15 mouse cellular contexts compared by ENCODE assay signal in the genomic region with DNA sequence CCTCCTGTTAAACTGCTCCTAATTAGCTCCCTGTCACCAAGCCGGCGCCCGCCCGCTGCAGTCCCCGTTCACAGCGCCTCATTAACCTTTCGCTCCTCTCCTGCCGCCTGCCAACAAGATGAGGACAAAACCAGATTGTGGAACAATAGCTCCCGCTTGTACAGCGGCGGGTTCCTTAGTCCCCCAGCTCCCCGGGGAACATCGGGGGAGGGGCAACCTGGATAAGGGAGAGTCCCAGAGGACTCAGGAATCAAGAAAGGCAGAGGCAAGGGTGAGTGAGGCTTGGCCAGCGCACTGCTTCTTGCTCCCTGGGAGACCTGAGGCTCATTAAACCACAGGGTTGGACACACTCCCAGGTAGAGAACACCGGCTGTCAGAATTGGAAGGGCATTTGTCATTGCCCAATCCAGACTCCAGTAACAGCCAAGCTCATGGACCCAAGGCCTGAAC. TPM values are rescaled to one million over a fixed set of nuclear protein-coding genes. Genes with fewer than 3 reads are reported as not detected.
A peak's percentile ranks its signal among the peaks of the same experiment; 100 is the strongest.
DNase-seq lines count a peak whose midpoint lies in the region; ATAC-seq lines count a peak whose summit lies in the region.
"Had no signal": no experiment of that assay in that cellular context is flagged by ENCODE, and none has a peak within 500 bp of the region (broad histone marks: within the 10 kb centered on the region; RNA-seq: fewer than 3 reads in every experiment).

No protein-coding gene starts in this region.

- H3K4me3 ChIP-seq in hindbrain, embryonic 10.5 days: no peak overlapping the region
- no peak overlapping the region for H3K4me3 ChIP-seq in hindbrain, embryonic 14.5 days (replicated peaks; ENCODE audit: low read length)
- H3K4me3 ChIP-seq: myocyte had no signal

- peaks cover 55% of the 10 kb centered on the region for H3K4me1 ChIP-seq in hindbrain, embryonic 10.5 days (replicated peaks)
- no peaks in the 10 kb centered on the region for H3K4me1 ChIP-seq in hindbrain, embryonic 14.5 days (replicated peaks; ENCODE audit: control insufficient read depth, insufficient read depth, low read length)

- H3K9ac ChIP-seq in hindbrain, embryonic 14.5 days: no peak overlapping the region

- no peak for ATAC-seq in hindbrain, embryonic 14.5 days (ENCODE audit: low FRiP score)
- ATAC-seq: CD4-positive, CD25-positive, alpha-beta regulatory T cell, adult 4 months had no signal

- H3K9me3 ChIP-seq in hindbrain, embryonic 10.5 days: no peaks in the 10 kb centered on the region
- H3K9me3 ChIP-seq in hindbrain, embryonic 14.5 days (ENCODE audit: control insufficient read depth, low read length): no peaks in the 10 kb centered on the region

- 21% methylated on average over 15 of the region's 15 CpGs for WGBS in hindbrain, embryonic 10.5 days
- 17% methylated on average over 15 of the region's 15 CpGs for WGBS in hindbrain, embryonic 14.5 days

- peak; percentile 36 for DNase-seq in hindbrain, embryonic 10.5 days (ENCODE audit: low spot score)
- DNase-seq in hindbrain, embryonic 14.5 days (ENCODE audit: low spot score): no peak
- peak; percentile 69 for DNase-seq in ZHBTc4 (ENCODE audit: low read depth, low spot score)
- peak; percentile 66 to 69 for DNase-seq in cerebellum, postnatal 25 days
- DNase-seq in kidney, postnatal 36 days: peak; percentile 70 to 73
- DNase-seq in right cerebral cortex, adult 18-20 months: no peak
- no peak for DNase-seq in thymus, postnatal 4 days
- DNase-seq in heart, postnatal 25 days (ENCODE audit: low spot score): no peak
- DNase-seq: embryo, embryonic 11 days had no signal

- no peak overlapping the region for H3K4me2 ChIP-seq in hindbrain, embryonic 14.5 days (replicated peaks)
- H3K4me2 ChIP-seq: liver, embryonic 11.5 days had no signal

- no peaks in the 10 kb centered on the region for H3K36me3 ChIP-seq in hindbrain, embryonic 10.5 days
- no peaks in the 10 kb centered on the region for H3K36me3 ChIP-seq in hindbrain, embryonic 14.5 days (replicated peaks; ENCODE audit: control insufficient read depth, insufficient read depth)

- H3K27ac ChIP-seq in hindbrain, embryonic 10.5 days: peak overlapping the region; percentile 76; the same call in 1 of the 2 replicates
- H3K27ac ChIP-seq in hindbrain, embryonic 14.5 days: no peak overlapping the region
- H3K27ac ChIP-seq: stomach, postnatal 0 days had no signal

- H3K27me3 ChIP-seq in hindbrain, embryonic 10.5 days (ENCODE audit: insufficient read depth, poor library complexity, severe bottlenecking): peaks cover 81% of the 10 kb centered on the region
- no peaks in the 10 kb centered on the region for H3K27me3 ChIP-seq in hindbrain, embryonic 14.5 days (ENCODE audit: control insufficient read depth, insufficient read depth, low read length)

- intact Hi-C loops in heart, postnatal 25 days (cut with DNase I): no loop called here

RNA-seq across cellular contexts. Expression of gene Emx1, which starts 37.2 kb away (rescaled TPM):
- 0.52 and 1.0 TPM in 2 replicates for polyA plus RNA-seq in hindbrain, embryonic 10.5 days (2016; fragmentation: Nextera tagmentation; extraction: Ambion mirVana)
- polyA plus RNA-seq in hindbrain, embryonic 14.5 days (2014; fragmentation: Nextera tagmentation; extraction: Ambion mirVana): not detected in 2 replicates
- not detected for total RNA-seq in heart, postnatal 25 days (2021)
- total RNA-seq: megakaryocyte progenitor cell, adult 5-6 weeks had no signal
- polyA plus RNA-seq: CD4-positive, CD25-positive, alpha-beta regulatory T cell, adult 4 months; heart, embryonic 16.5 days; myocyte; stomach, postnatal 0 days had no signal

Comparison
In these comparisons a context has a peak if more than half of its experiments do, and no peak if none do; other contexts are left out.
1. DNase-seq: peak in hindbrain, embryonic 10.5 days (single experiment), ZHBTc4 (single experiment), cerebellum, postnatal 25 days (2 of 2) and kidney, postnatal 36 days (2 of 2); none in hindbrain, embryonic 14.5 days (single experiment), right cerebral cortex, adult 18-20 months (single experiment), thymus, postnatal 4 days (single experiment) and heart, postnatal 25 days (single experiment).